Mouse (Mus musculus): ENCODE data around the gene Gm14214. TPM values are rescaled to one million over a fixed set of nuclear protein-coding genes. Genes with fewer than 3 reads are reported as not detected.

Gm14214 gene
- polyA plus RNA-seq, 1 experiment from 2014 or later, result not detected

GRCm38 (mm10) chr2:154774032-154774431 lies 4.2 kb upstream of the Gm14214 start:
- Histone ChIP-seq H3K36me3 (no peaks in the 10 kb centered on the region), H3K27ac (no peak overlapping the region), H3K4me1 (replicated peaks) (peaks cover 7% of the 10 kb centered on the region), H3K9ac (no peak overlapping the region), H3K9me3 (replicated peaks) (0 out of 2 replicates have a peak, but pooled peaks cover 4% of the 10 kb centered on the region), H3K4me2 (no peak overlapping the region), H3K27me3 (0 out of 2 replicates have a peak, but pooled peaks cover under 1% of the 10 kb centered on the region), H3K4me3 (replicated peaks) (no peak overlapping the region)
- DNase-seq (no peak), ATAC-seq (ENCODE audit: low read depth) (no peak)
- 57% methylated on average over 1 of the region's 1 CpGs for WGBS (ENCODE audit: insufficient replicate concordance)

- H3K4me1 ChIP-seq (replicated peaks), result peaks cover 16% of the 10 kb centered on the region
- 0 out of 2 replicates have a peak, but pooled peaks cover 4% of the 10 kb centered on the region for H3K9me3 ChIP-seq (replicated peaks)
- no peak overlapping the region for H3K4me2 ChIP-seq
- H3K27ac ChIP-seq, result no peak overlapping the region
- no peaks in the 10 kb centered on the region for H3K36me3 ChIP-seq
- DNase-seq (no peak), ATAC-seq (ENCODE audit: low read depth) (no peak)
- no peak overlapping the region for H3K9ac ChIP-seq
- no peak overlapping the region for H3K4me3 ChIP-seq (replicated peaks)
- H3K27me3 ChIP-seq, result no peaks in the 10 kb centered on the region
- WGBS (ENCODE audit: insufficient replicate concordance), result 64% methylated on average over 8 of the region's 8 CpGs
These were observed 1.8 kb upstream of the Gm14214 start for GRCm38 (mm10) chr2:154771604-154772003.

GRCm38 (mm10) chr2:154767051-154767450 lies 2.8 kb downstream of the Gm14214 start:
- no peak overlapping the region for H3K4me2 ChIP-seq
- H3K4me3 ChIP-seq (replicated peaks), result no peak overlapping the region
- no peak for DNase-seq
- H3K27ac ChIP-seq, result peak overlapping the region; percentile 65
- no peak overlapping the region for H3K9ac ChIP-seq
- H3K36me3 ChIP-seq, result no peaks in the 10 kb centered on the region
- no peaks in the 10 kb centered on the region for H3K27me3 ChIP-seq
- peaks cover 55% of the 10 kb centered on the region for H3K4me1 ChIP-seq (replicated peaks)
- no peaks in the 10 kb centered on the region for H3K9me3 ChIP-seq (replicated peaks)
- ATAC-seq (ENCODE audit: low read depth), result no peak
- 42% methylated on average over 6 of the region's 6 CpGs for WGBS (ENCODE audit: insufficient replicate concordance)

GRCm38 (mm10) chr2:154765554-154766008 lies 4.2 kb downstream of the Gm14214 start:
- ATAC-seq (ENCODE audit: low read depth) (peak; percentile 35), DNase-seq (no peak)
- Histone ChIP-seq H3K4me3 (replicated peaks) (no peak overlapping the region), H3K4me1 (replicated peaks) (peaks cover 62% of the 10 kb centered on the region), H3K36me3 (no peaks in the 10 kb centered on the region), H3K27ac (peak overlapping the region; percentile 94), H3K4me2 (peak overlapping the region; percentile 50), H3K27me3 (no peaks in the 10 kb centered on the region), H3K9me3 (replicated peaks) (no peaks in the 10 kb centered on the region), H3K9ac (peak overlapping the region; percentile 37)
- WGBS (ENCODE audit: insufficient replicate concordance), result 46% methylated on average over 8 of the region's 8 CpGs

- 46% methylated on average over 9 of the region's 9 CpGs for WGBS (ENCODE audit: insufficient replicate concordance)
- peak overlapping the region; percentile 57 for H3K9ac ChIP-seq
- peak; percentile 96 for ATAC-seq (ENCODE audit: low read depth)
- peak; percentile 43 for DNase-seq
- H3K4me2 ChIP-seq, result peak overlapping the region; percentile 50
- 0 out of 2 replicates have a peak overlapping the region, but pooled peaks have one; percentile 15 for H3K4me3 ChIP-seq (replicated peaks)
- peaks cover 62% of the 10 kb centered on the region for H3K4me1 ChIP-seq (replicated peaks)
- no peaks in the 10 kb centered on the region for H3K9me3 ChIP-seq (replicated peaks)
- H3K36me3 ChIP-seq, result no peaks in the 10 kb centered on the region
- peak overlapping the region; percentile 94 for H3K27ac ChIP-seq
- H3K27me3 ChIP-seq, result no peaks in the 10 kb centered on the region
These were observed 4.9 kb downstream of the Gm14214 start for GRCm38 (mm10) chr2:154764828-154765497.

GRCm38 (mm10) chr2:154763226-154763625 lies 6.6 kb downstream of the Gm14214 start:
- Histone ChIP-seq H3K36me3 (no peaks in the 10 kb centered on the region), H3K9ac (peak overlapping the region; percentile 24), H3K9me3 (replicated peaks) (no peaks in the 10 kb centered on the region), H3K4me2 (peak overlapping the region; percentile 50), H3K4me3 (replicated peaks) (no peak overlapping the region), H3K27ac (peak overlapping the region; percentile 94), H3K27me3 (no peaks in the 10 kb centered on the region), H3K4me1 (replicated peaks) (peaks cover 59% of the 10 kb centered on the region)
- 29% methylated on average over 3 of the region's 3 CpGs for WGBS (ENCODE audit: insufficient replicate concordance)
- ATAC-seq (ENCODE audit: low read depth) (peak; percentile 77), DNase-seq (peak; percentile 38)

- Histone ChIP-seq H3K4me1 (replicated peaks) (peaks cover 27% of the 10 kb centered on the region), H3K4me3 (replicated peaks) (no peak overlapping the region), H3K36me3 (no peaks in the 10 kb centered on the region), H3K9me3 (replicated peaks) (no peaks in the 10 kb centered on the region), H3K27ac (no peak overlapping the region), H3K4me2 (no peak overlapping the region), H3K27me3 (no peaks in the 10 kb centered on the region), H3K9ac (no peak overlapping the region)
- ATAC-seq (ENCODE audit: low read depth), result no peak
- no peak for DNase-seq
- WGBS (ENCODE audit: insufficient replicate concordance), result 74% methylated on average over 1 of the region's 1 CpGs
These were observed 11.4 kb downstream of the Gm14214 start for GRCm38 (mm10) chr2:154758454-154758853.

- H3K27me3 ChIP-seq, result no peaks in the 10 kb centered on the region
- ATAC-seq (ENCODE audit: low read depth) (no peak), DNase-seq (no peak)
- H3K4me1 ChIP-seq (replicated peaks), result peaks cover 19% of the 10 kb centered on the region
- WGBS (ENCODE audit: insufficient replicate concordance), result 78% methylated on average over 5 of the region's 5 CpGs
- H3K36me3 ChIP-seq, result no peaks in the 10 kb centered on the region
- H3K9me3 ChIP-seq (replicated peaks), result no peaks in the 10 kb centered on the region
- H3K4me2 ChIP-seq, result no peak overlapping the region
- no peak overlapping the region for H3K9ac ChIP-seq
- H3K4me3 ChIP-seq (replicated peaks), result no peak overlapping the region
- H3K27ac ChIP-seq, result no peak overlapping the region; the same call in 1 of the 2 replicates
These were observed 12.1 kb downstream of the Gm14214 start for GRCm38 (mm10) chr2:154757691-154758090.

- Histone ChIP-seq H3K4me3 (replicated peaks) (no peak overlapping the region), H3K9ac (no peak overlapping the region), H3K4me1 (replicated peaks) (peaks cover 10% of the 10 kb centered on the region), H3K36me3 (no peaks in the 10 kb centered on the region), H3K27me3 (no peaks in the 10 kb centered on the region), H3K9me3 (replicated peaks) (no peaks in the 10 kb centered on the region), H3K27ac (no peak overlapping the region), H3K4me2 (no peak overlapping the region)
- 57% methylated on average over 6 of the region's 6 CpGs for WGBS (ENCODE audit: insufficient replicate concordance)
- no peak for ATAC-seq (ENCODE audit: low read depth)
- no peak for DNase-seq
These were observed 14.0 kb downstream of the Gm14214 start for GRCm38 (mm10) chr2:154755791-154756190.

- WGBS (ENCODE audit: insufficient replicate concordance), result 64% methylated on average over 2 of the region's 2 CpGs
- ATAC-seq (ENCODE audit: low read depth), result no peak
These were observed 15.7 kb downstream of the Gm14214 start for GRCm38 (mm10) chr2:154754068-154754560.

GRCm38 (mm10) chr2:154751924-154752323 lies 17.9 kb downstream of the Gm14214 start:
- Histone ChIP-seq H3K9ac (no peak overlapping the region), H3K27ac (no peak overlapping the region), H3K4me2 (no peak overlapping the region), H3K9me3 (replicated peaks) (no peaks in the 10 kb centered on the region), H3K4me3 (replicated peaks) (no peak overlapping the region), H3K27me3 (no peaks in the 10 kb centered on the region), H3K4me1 (replicated peaks) (peaks cover 10% of the 10 kb centered on the region), H3K36me3 (no peaks in the 10 kb centered on the region)
- DNase-seq, result no peak
- no peak for ATAC-seq (ENCODE audit: low read depth)
- WGBS (ENCODE audit: insufficient replicate concordance), result 52% methylated on average over 8 of the region's 8 CpGs

More at GRCm38 (mm10) chr2:154754068-154754560, 15.7 kb downstream of the Gm14214 start:
- no peaks in the 10 kb centered on the region for H3K27me3 ChIP-seq
- no peak for DNase-seq
- H3K4me3 ChIP-seq (replicated peaks), result no peak overlapping the region
- H3K4me1 ChIP-seq (replicated peaks), result peaks cover 10% of the 10 kb centered on the region
- H3K27ac ChIP-seq, result no peak overlapping the region
- H3K36me3 ChIP-seq, result no peaks in the 10 kb centered on the region
- H3K4me2 ChIP-seq, result no peak overlapping the region
- no peaks in the 10 kb centered on the region for H3K9me3 ChIP-seq (replicated peaks)
- H3K9ac ChIP-seq, result no peak overlapping the region

Measured in liver, embryonic 13.5 days (tissue).